Mouse (Mus musculus) cortical plate, adult 2 months (tissue): Measurements from ENCODE around the gene Speer4f2.

Experiments used
- CTCF ChIP-seq: fragments of 200-500 bp; IDR thresholded peaks from 2 replicates; pipeline ENCODE4 v1.5.1; 2011; ENCODE audit warnings: mild to moderate bottlenecking, control low read depth, low read length; ENCODE audit not compliant: insufficient read depth; ENCODE audit errors: extremely low read depth
- POLR2A ChIP-seq: fragments of 200-500 bp; IDR thresholded peaks from 2 replicates; pipeline ENCODE4 v1.6.1; 2011; ENCODE audit warnings: mild to moderate bottlenecking, low read length, control low read depth; ENCODE audit not compliant: insufficient read depth; ENCODE audit errors: extremely low read depth

DNA sequence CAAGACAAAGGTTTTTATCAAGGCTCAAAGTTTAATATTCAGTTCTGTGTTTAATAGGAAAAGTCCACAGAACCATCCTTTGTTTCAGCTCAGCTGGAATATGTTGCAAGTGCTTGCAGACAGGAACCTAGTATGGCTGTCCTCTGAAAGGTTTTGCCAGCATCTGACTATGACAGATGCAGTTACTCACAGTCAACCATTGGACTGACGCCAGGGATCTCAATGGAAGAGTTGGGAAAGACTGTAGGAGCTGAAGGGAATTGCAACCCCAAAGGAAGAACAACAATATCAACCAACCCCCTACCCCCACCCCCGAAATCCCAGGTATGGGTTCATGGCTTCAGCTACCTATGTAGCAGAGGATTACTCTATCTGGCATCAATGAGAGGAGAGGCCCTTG lies 44.2 kb downstream of the Speer4f2 start:
- TF ChIP-seq CTCF (no peak), POLR2A (no peak)
